Mouse (Mus musculus) neural tube, embryonic 14.5 days (tissue): Measurements from ENCODE around the gene Hoga1. TPM values are rescaled to one million over a fixed set of nuclear protein-coding genes. Genes with fewer than 3 reads are reported as not detected.
"Not testable (repeated sequence)": the region's sequence is repeated elsewhere in the genome, so short reads cannot be mapped to it uniquely, and the experiment has no call there.

Experiments used
- ATAC-seq: fragments of 200-750 bp; cut with Nextera tagmentation; 2 replicates; pipeline ENCODE4 v1.8.0; 2017; ENCODE audit warnings: low read depth, mild to moderate bottlenecking, moderate TSS enrichment, moderate library complexity
- H3K27ac ChIP-seq: fragments of 300-500 bp; sonication (generic); 2 replicates; pipeline ENCODE4 v1.5.1; 2014; ENCODE audit warnings: low read depth, mild to moderate bottlenecking, control low read depth, low read length, moderate library complexity, mixed read lengths
- H3K27me3 ChIP-seq: fragments of 300-500 bp; sonication (generic); 2 replicates; pipeline ENCODE4 v1.6.1; 2014; ENCODE audit warnings: low read length; ENCODE audit not compliant: control insufficient read depth, insufficient read depth
- H3K36me3 ChIP-seq: fragments of 300-500 bp; sonication (generic); 2 replicates; pipeline ENCODE4 v1.6.1; 2014; ENCODE audit warnings: low read length, mixed read lengths; ENCODE audit not compliant: control insufficient read depth, insufficient read depth
- H3K4me1 ChIP-seq: fragments of 300-500 bp; sonication (generic); 2 replicates; pipeline ENCODE4 v1.6.1; 2014; ENCODE audit warnings: low read length; ENCODE audit not compliant: control insufficient read depth, insufficient read depth
- H3K4me2 ChIP-seq: fragments of 300-500 bp; sonication (generic); 2 replicates; pipeline ENCODE4 v1.6.1; 2014; ENCODE audit warnings: mild to moderate bottlenecking, low read depth, low read length, control low read depth
- H3K4me3 ChIP-seq: fragments of 300-500 bp; sonication (generic); 2 replicates; pipeline ENCODE4 v1.5.1; 2014; ENCODE audit warnings: low read depth, low read length, control low read depth, mixed read lengths
- H3K9ac ChIP-seq: fragments of 300-500 bp; sonication (generic); replicated peaks from 2 replicates; pipeline ENCODE4 v1.6.1; 2014; ENCODE audit warnings: low read depth, mild to moderate bottlenecking, control low read depth, low read length, mixed read lengths
- H3K9me3 ChIP-seq: fragments of 300-500 bp; sonication (generic); 2 replicates; pipeline ENCODE4 v1.6.1; 2016; ENCODE audit warnings: low read length; ENCODE audit not compliant: control insufficient read depth
- WGBS: fragments of 180-500 bp; shearing (Covaris S2); extraction: QIAGEN DNeasy Blood & Tissue Kit; methylation state at CpG from one replicate; pipeline ENCODE4 v1.1.7; 2014; 5-methylcytosine and 5-hydroxymethylcytosine counted together
- polyA plus RNA-seq: library from polyadenylated mRNA; unstranded; fragments of >200 nt; fragmentation: Nextera tagmentation; extraction: Ambion mirVana; gene quantifications from 2 replicates; pipeline ENCODE4 v1.2.1, GENCODE M21; 2014

Hoga1 gene
- polyA plus RNA-seq, 1 experiment from 2014 or later, result 1.7 TPM

- no peaks in the 10 kb centered on the region for H3K4me1 ChIP-seq
- WGBS, result 85% methylated on average over 7 of the region's 7 CpGs
- no peak for ATAC-seq
- peaks cover 11% of the 10 kb centered on the region for H3K36me3 ChIP-seq
- no peaks in the 10 kb centered on the region for H3K9me3 ChIP-seq
- no peaks in the 10 kb centered on the region for H3K27me3 ChIP-seq
- no peak overlapping the region for H3K4me3 ChIP-seq
- no peak overlapping the region for H3K27ac ChIP-seq
- no peak overlapping the region for H3K9ac ChIP-seq
- H3K4me2 ChIP-seq, result no peak overlapping the region
Measured at GRCm38 (mm10) chr19:42072802-42073201, 27.4 kb downstream of the Hoga1 start.

- Histone ChIP-seq H3K4me1 (no peaks in the 10 kb centered on the region), H3K4me2 (no peak overlapping the region), H3K9ac (no peak overlapping the region), H3K4me3 (no peak overlapping the region), H3K36me3 (peaks cover 11% of the 10 kb centered on the region), H3K27me3 (no peaks in the 10 kb centered on the region), H3K27ac (no peak overlapping the region), H3K9me3 (no peaks in the 10 kb centered on the region)
- 87% methylated on average over 2 of the region's 2 CpGs for WGBS
- no peak for ATAC-seq
Measured at GRCm38 (mm10) chr19:42075051-42075450, 29.6 kb downstream of the Hoga1 start.

GRCm38 (mm10) chr19:42075992-42076391, 30.6 kb downstream of the Hoga1 start:
- Histone ChIP-seq H3K27ac (no peak overlapping the region), H3K4me1 (no peaks in the 10 kb centered on the region), H3K36me3 (peaks cover 11% of the 10 kb centered on the region), H3K4me2 (no peak overlapping the region), H3K9me3 (no peaks in the 10 kb centered on the region), H3K4me3 (no peak overlapping the region), H3K27me3 (no peaks in the 10 kb centered on the region), H3K9ac (no peak overlapping the region)
- no peak for ATAC-seq
- WGBS, result 88% methylated on average over 16 of the region's 16 CpGs

- H3K9ac ChIP-seq, result no peak overlapping the region
- ATAC-seq, result no peak
- no peak overlapping the region for H3K4me3 ChIP-seq
- no peaks in the 10 kb centered on the region for H3K27me3 ChIP-seq
- H3K4me1 ChIP-seq, result no peaks in the 10 kb centered on the region
- H3K4me2 ChIP-seq, result no peak overlapping the region
- no peak overlapping the region for H3K27ac ChIP-seq
- H3K36me3 ChIP-seq, result peaks cover 11% of the 10 kb centered on the region
- WGBS, result 99% methylated on average over 8 of the region's 8 CpGs
- no peaks in the 10 kb centered on the region for H3K9me3 ChIP-seq
Measured at GRCm38 (mm10) chr19:42078566-42078965, 33.2 kb downstream of the Hoga1 start.

- Histone ChIP-seq H3K9me3 (no peaks in the 10 kb centered on the region), H3K27ac (no peak overlapping the region), H3K27me3 (no peaks in the 10 kb centered on the region), H3K4me3 (no peak overlapping the region), H3K9ac (no peak overlapping the region), H3K36me3 (peaks cover 11% of the 10 kb centered on the region), H3K4me2 (no peak overlapping the region), H3K4me1 (no peaks in the 10 kb centered on the region)
- 96% methylated on average over 12 of the region's 12 CpGs for WGBS
- no peak for ATAC-seq
Measured at GRCm38 (mm10) chr19:42079006-42079405, 33.6 kb downstream of the Hoga1 start.

GRCm38 (mm10) chr19:42079950-42080349, 34.5 kb downstream of the Hoga1 start:
- 85% methylated on average over 5 of the region's 5 CpGs for WGBS
- no peak for ATAC-seq
- Histone ChIP-seq H3K27ac (no peak overlapping the region), H3K9me3 (no peaks in the 10 kb centered on the region), H3K4me3 (no peak overlapping the region), H3K4me2 (no peak overlapping the region), H3K4me1 (no peaks in the 10 kb centered on the region), H3K36me3 (peaks cover 8% of the 10 kb centered on the region), H3K9ac (no peak overlapping the region), H3K27me3 (no peaks in the 10 kb centered on the region)

GRCm38 (mm10) chr19:42080469-42080868, 35.1 kb downstream of the Hoga1 start:
- no peak for ATAC-seq
- peaks cover 2% of the 10 kb centered on the region; the same call in 1 of the 2 replicates for H3K4me1 ChIP-seq
- H3K4me3 ChIP-seq, result no peak overlapping the region
- no peak overlapping the region for H3K27ac ChIP-seq
- WGBS, result 65% methylated on average over 11 of the region's 11 CpGs
- peaks cover 5% of the 10 kb centered on the region for H3K36me3 ChIP-seq
- no peak overlapping the region for H3K4me2 ChIP-seq
- H3K9me3 ChIP-seq, result no peaks in the 10 kb centered on the region
- H3K9ac ChIP-seq, result no peak overlapping the region
- no peaks in the 10 kb centered on the region for H3K27me3 ChIP-seq

- H3K9me3 ChIP-seq, result not testable (repeated sequence)
Measured at GRCm38 (mm10) chr19:42081613-42082012, 36.2 kb downstream of the Hoga1 start.

GRCm38 (mm10) chr19:42085690-42086089, 40.3 kb downstream of the Hoga1 start:
- peak overlapping the region; percentile 62 for H3K27ac ChIP-seq
- no peaks in the 10 kb centered on the region for H3K9me3 ChIP-seq
- H3K36me3 ChIP-seq, result no peaks in the 10 kb centered on the region
- H3K4me2 ChIP-seq, result peak overlapping the region; percentile 66
- H3K27me3 ChIP-seq, result no peaks in the 10 kb centered on the region; the same call in 1 of the 2 replicates
- 6% methylated on average over 10 of the region's 10 CpGs for WGBS
- H3K4me1 ChIP-seq, result peaks cover 3% of the 10 kb centered on the region; the same call in 1 of the 2 replicates
- peak overlapping the region; percentile 73 for H3K9ac ChIP-seq
- peak overlapping the region; percentile 72 for H3K4me3 ChIP-seq
- ATAC-seq, result no peak

More at GRCm38 (mm10) chr19:42081613-42082012, 36.2 kb downstream of the Hoga1 start:
- not testable (repeated sequence) for ATAC-seq, H3K4me3 ChIP-seq, H3K4me2 ChIP-seq, H3K9ac ChIP-seq, H3K36me3 ChIP-seq, H3K27me3 ChIP-seq, H3K27ac ChIP-seq, H3K4me1 ChIP-seq
- 94% methylated on average over 5 of the region's 5 CpGs for WGBS
